Mouse (Mus musculus) lung, postnatal 0 days (tissue): ENCODE results near the gene Gm49368.

Source experiments
- CTCF ChIP-seq: IDR thresholded peaks from 2 replicates; pipeline ENCODE4 v1.5.1; 2016; ENCODE audit warnings: antibody characterized with exemption, mild to moderate bottlenecking
- EP300 ChIP-seq: IDR thresholded peaks from 2 replicates; pipeline ENCODE4 v1.6.1; 2016; ENCODE audit warnings: antibody characterized with exemption, mild to moderate bottlenecking, control low read depth

DNA sequence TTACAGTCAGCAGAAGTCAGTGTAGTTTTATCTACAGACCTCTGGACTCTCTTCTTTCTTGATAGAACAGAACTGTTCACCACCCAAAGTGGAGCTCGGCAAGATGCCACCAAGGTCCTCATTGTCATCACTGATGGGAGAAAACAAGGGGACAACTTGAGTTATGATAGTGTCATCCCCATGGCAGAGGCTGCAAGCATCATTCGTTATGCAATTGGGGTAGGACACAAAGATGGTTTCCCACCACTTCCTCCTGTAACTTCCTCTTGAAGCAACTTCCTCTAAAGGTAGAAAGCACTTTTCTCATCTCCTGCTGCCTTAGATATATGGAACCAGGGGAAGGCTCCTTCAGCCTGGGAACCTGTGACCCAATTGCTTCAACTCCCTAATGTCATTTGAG lies 71.1 kb downstream of the Gm49368 start:
- TF ChIP-seq CTCF = no peak
- TF ChIP-seq EP300 = no peak
